Mouse (Mus musculus) CH12.LX (cell line): ENCODE results near the gene Cd2bp2. TPM values are rescaled to one million over a fixed set of nuclear protein-coding genes. Genes with fewer than 3 reads are reported as not detected.

Experiments
- DNase-seq: peaks from one replicate; pipeline ENCODE4 v3.0.0-alpha.2; 2013; ENCODE audit errors: extremely low read depth
- H3K27ac ChIP-seq: 2 replicates; pipeline ENCODE4 v1.5.1; 2012; ENCODE audit warnings: low read depth, mild to moderate bottlenecking, control low read depth, moderate library complexity; ENCODE audit not compliant: insufficient read depth
- H3K27me3 ChIP-seq: replicated peaks from 2 replicates; pipeline ENCODE3; 2012; ENCODE audit warnings: inconsistent platforms
- H3K36me3 ChIP-seq, 2 experiments: replicated peaks in 1 of 2; 2 replicates each; pipeline versions ENCODE3 to v1.6.1; 2012; ENCODE audit warnings: inconsistent platforms in 1 of 2, low read length in 1 of 2, mild to moderate bottlenecking in 1 of 2, mixed read lengths in 1 of 2, moderate library complexity in 1 of 2; ENCODE audit not compliant: control insufficient read depth in 1 of 2, insufficient read depth in 1 of 2
- H3K4me1 ChIP-seq, 2 experiments: 2 replicates each; pipeline ENCODE4 v1.6.1; 2012; ENCODE audit warnings: inconsistent platforms in 1 of 2, moderate library complexity in 1 of 2; ENCODE audit not compliant: insufficient read depth in 2 of 2, control insufficient read depth in 1 of 2
- H3K4me2 ChIP-seq: 2 replicates; pipeline ENCODE4 v1.6.1; 2012; ENCODE audit warnings: low read depth, mild to moderate bottlenecking, control low read depth; ENCODE audit not compliant: poor library complexity, insufficient read depth, severe bottlenecking
- H3K4me3 ChIP-seq, 3 experiments: fragments of 150-350 bp in 1 of 3; sonication (generic) in 1 of 3; replicated peaks in 1 of 3; 2 replicates each; pipeline versions ENCODE3 to v1.5.1; 2011 to 2012; ENCODE audit warnings: low read depth in 2 of 3, low read length in 2 of 3, mild to moderate bottlenecking in 2 of 3, moderate library complexity in 2 of 3, control low read depth in 1 of 3, improper control_type of control experiment in 1 of 3, inconsistent platforms in 1 of 3, mixed read lengths in 1 of 3; ENCODE audit not compliant: poor library complexity in 1 of 3
- H3K79me2 ChIP-seq: replicated peaks from 2 replicates; pipeline ENCODE4 v1.6.1; 2012; ENCODE audit warnings: mild to moderate bottlenecking, moderate library complexity; ENCODE audit not compliant: control insufficient read depth, poor library complexity, insufficient read depth, severe bottlenecking; ENCODE audit errors: extremely low read depth
- H3K9ac ChIP-seq: 2 replicates; pipeline ENCODE4 v1.6.1; 2012; ENCODE audit warnings: low read depth, mild to moderate bottlenecking, control low read depth, moderate library complexity; ENCODE audit not compliant: insufficient read depth
- H3K9me3 ChIP-seq: replicated peaks from 2 replicates; pipeline ENCODE3; 2012; ENCODE audit warnings: low read length, inconsistent platforms, mixed read lengths
- GABPA ChIP-seq: IDR thresholded peaks from 2 replicates; pipeline ENCODE4 v1.6.1; 2012; ENCODE audit warnings: low read depth, low read length, improper control_type of control experiment, inconsistent platforms; ENCODE audit not compliant: insufficient replicate concordance
- HCFC1 ChIP-seq: IDR thresholded peaks from 2 replicates; pipeline ENCODE4 v1.6.1; 2012; ENCODE audit warnings: low read depth, mild to moderate bottlenecking, inconsistent platforms, low read length, improper control_type of control experiment
- KAT2A ChIP-seq: IDR thresholded peaks from 2 replicates; pipeline ENCODE4 v1.6.1; 2012; ENCODE audit warnings: low read length, improper control_type of control experiment, inconsistent platforms; ENCODE audit not compliant: insufficient replicate concordance
- MAFK ChIP-seq: IDR thresholded peaks from 2 replicates; pipeline ENCODE4 v1.6.1; 2011; ENCODE audit warnings: low read length, improper control_type of control experiment; ENCODE audit not compliant: insufficient replicate concordance
- MAX ChIP-seq: IDR thresholded peaks from 2 replicates; pipeline ENCODE4 v1.6.1; 2011; ENCODE audit warnings: low read length, improper control_type of control experiment
- MEF2A ChIP-seq: IDR thresholded peaks from 2 replicates; pipeline ENCODE4 v1.6.1; 2014; ENCODE audit warnings: low read depth, mild to moderate bottlenecking, inconsistent platforms, low read length, improper control_type of control experiment, borderline replicate concordance
- MXI1 ChIP-seq: IDR thresholded peaks from 2 replicates; pipeline ENCODE4 v1.6.1; 2011; ENCODE audit warnings: mild to moderate bottlenecking, low read depth, low read length, improper control_type of control experiment
- POLR2A ChIP-seq: IDR thresholded peaks from 2 replicates; pipeline ENCODE4 v1.6.1; 2011; ENCODE audit warnings: low read depth, mild to moderate bottlenecking, improper control_type of control experiment, low read length
- POLR2AphosphoS2 ChIP-seq: IDR thresholded peaks from 2 replicates; pipeline ENCODE4 v1.6.1; 2011; ENCODE audit warnings: low read depth, low read length, improper control_type of control experiment
- RCOR1 ChIP-seq: conservative IDR thresholded peaks from 2 replicates; pipeline ENCODE4 v1.6.1; 2012; ENCODE audit warnings: low read depth, mild to moderate bottlenecking, inconsistent platforms, low read length, improper control_type of control experiment
- UBTF ChIP-seq: IDR thresholded peaks from 2 replicates; pipeline ENCODE4 v1.6.1; 2012; ENCODE audit warnings: low read depth, mild to moderate bottlenecking, inconsistent platforms, low read length, improper control_type of control experiment, moderate library complexity
- USF1 ChIP-seq: IDR thresholded peaks from 2 replicates; pipeline ENCODE4 v1.6.1; 2014; ENCODE audit warnings: low read depth, mild to moderate bottlenecking, inconsistent platforms, low read length, improper control_type of control experiment
- ZC3H11A ChIP-seq: IDR thresholded peaks from 2 replicates; pipeline ENCODE4 v1.6.1; 2012; ENCODE audit warnings: low read depth, mild to moderate bottlenecking, inconsistent platforms, low read length, improper control_type of control experiment
- ZKSCAN1 ChIP-seq: IDR thresholded peaks from 2 replicates; pipeline ENCODE4 v1.6.1; 2012; ENCODE audit warnings: low read depth, inconsistent platforms, low read length, improper control_type of control experiment, borderline replicate concordance
- ZNF384 ChIP-seq: IDR thresholded peaks from 2 replicates; pipeline ENCODE4 v1.6.1; 2012; ENCODE audit warnings: low read depth, low read length, improper control_type of control experiment, inconsistent platforms
- dilution Hi-C: fragments of 300-500 bp; cut with MboI; formaldehyde crosslinking; loops from 2 replicates; pipeline ENCODE4 v1.14.3; 2020; ENCODE audit warnings: low sequenced_read_pairs; ENCODE audit not compliant: extremely low pct_unique_long_range_greater_than_20kb, extremely low pct_ligation_motif_present
- in situ Hi-C: fragments of 300-500 bp; cut with MboI; formaldehyde crosslinking; loops from 3 replicates; pipeline ENCODE4 v1.14.3; 2019; ENCODE audit warnings: low sequenced_read_pairs, low pct_ligation_motif_present, low pct_unique_long_range_greater_than_20kb, mixed read lengths
- polyA plus RNA-seq: library from polyadenylated mRNA; unstranded; fragments of >175 nt; gene quantifications from 2 replicates; pipeline ENCODE4 v1.2.1, GENCODE M21; 2012; ENCODE audit warnings: low read depth; ENCODE audit not compliant: insufficient read length
- total RNA-seq, 2 experiments: library from RNA; depleted of rRNA; stranded (reverse); fragments of 300-350 nt in 1 of 2; fragments of >200 nt in 1 of 2; gene quantifications; 2 replicates each; pipeline ENCODE4 v1.2.3; 2012 to 2014

Gene Cd2bp2
- total and polyA plus RNA-seq, 3 experiments, result 57.4 to 66.8 (median 62.4) TPM

GRCm38 (mm10) chr7:127217475-127217874 lies 21.6 kb upstream of the Cd2bp2 start:
- Histone ChIP-seq H3K79me2 (peaks cover 18% of the 10 kb centered on the region), H3K9me3 (peaks cover 4% of the 10 kb centered on the region), H3K4me2 (peak overlapping the region; percentile 81), H3K4me3 (peak overlapping the region; percentile 67 to 80 (median 70)), H3K36me3 (peaks cover 26 to 43% of the 10 kb centered on the region in 2 experiments), H3K4me1 (peaks cover 19 to 63% of the 10 kb centered on the region in 2 experiments), H3K27ac (peak overlapping the region; percentile 75; the same call in 1 of the 2 replicates), H3K27me3 (no peaks in the 10 kb centered on the region), H3K9ac (peak overlapping the region; percentile 62)
- dilution Hi-C loops (no loop called here), in situ Hi-C loops (no loop called here)
- no peak for DNase-seq
- 0 out of 2 replicates have a peak, but pooled peaks have one; percentile 4 for TF ChIP-seq UBTF
- no peak for TF ChIP-seq KAT2A

GRCm38 (mm10) chr7:127216307-127216706 lies 20.5 kb upstream of the Cd2bp2 start:
- TF ChIP-seq POLR2AphosphoS2, result no peak
- TF ChIP-seq USF1, result no peak
- TF ChIP-seq MXI1, result no peak
- no peak for TF ChIP-seq RCOR1
- TF ChIP-seq ZC3H11A, result no peak
- no peak for TF ChIP-seq POLR2A
- TF ChIP-seq GABPA, result no peak
- TF ChIP-seq HCFC1, result no peak
- TF ChIP-seq MEF2A, result no peak
- no peak for TF ChIP-seq ZNF384
- no peak for TF ChIP-seq MAX
- TF ChIP-seq MAFK, result no peak
- no peak for TF ChIP-seq ZKSCAN1
- Histone ChIP-seq H3K4me1 (peaks cover 19 to 64% of the 10 kb centered on the region in 2 experiments), H3K4me2 (peak overlapping the region; percentile 81; the same call in 1 of the 2 replicates), H3K36me3 (peaks cover 26 to 44% of the 10 kb centered on the region in 2 experiments), H3K79me2 (peaks cover 18% of the 10 kb centered on the region), H3K9me3 (no peaks in the 10 kb centered on the region), H3K9ac (no peak overlapping the region), H3K27ac (no peak overlapping the region), H3K27me3 (no peaks in the 10 kb centered on the region), H3K4me3 (no peak overlapping the region)
- in situ Hi-C loops (no loop called here), dilution Hi-C loops (no loop called here)
- no peak for DNase-seq
